Mouse (Mus musculus) embryonic fibroblast, embryonic 13.5 days (primary cell): ENCODE measurements at regions not wholly inside any gene's neighbourhood (a gene's known extent, or its start where the extent isn't known, plus 50 kb on each side); places are given as distances from the start of the nearest gene placed in this dataset.

ENCODE experiments used
- CTCF ChIP-seq: IDR thresholded peaks from 2 replicates; pipeline ENCODE4 v1.5.1; 2011; ENCODE audit warnings: mild to moderate bottlenecking, control low read depth, low read length, moderate library complexity, borderline replicate concordance; ENCODE audit not compliant: insufficient read depth
- POLR2A ChIP-seq: IDR thresholded peaks from 2 replicates; pipeline ENCODE4 v1.6.1; 2011; ENCODE audit warnings: low read depth, mild to moderate bottlenecking, control low read depth, low read length, moderate library complexity

DNA sequence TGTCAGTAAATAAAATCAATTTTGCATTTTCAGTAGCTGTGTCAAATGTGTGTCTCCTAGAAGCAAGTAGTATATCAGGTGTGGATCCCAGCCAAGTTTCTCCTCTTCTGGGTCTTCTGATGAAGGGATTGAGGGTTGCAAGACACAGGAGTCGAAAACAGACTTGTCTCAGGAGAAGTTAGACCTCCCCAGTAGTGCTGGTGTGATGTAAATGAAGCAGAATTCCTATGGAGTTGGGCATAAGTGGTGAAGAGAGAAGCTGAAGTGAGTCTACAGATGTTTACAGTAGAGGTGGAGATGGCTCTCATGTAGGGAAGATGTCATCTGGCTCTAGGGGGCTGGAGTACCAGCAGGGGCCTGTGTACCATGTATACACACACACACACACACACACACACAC, 50.9 kb upstream of the Cd55 start:
- no peak for TF ChIP-seq POLR2A
- TF ChIP-seq CTCF: no peak
